Comparison of ENCODE assay signal across 8 mouse cellular contexts in genomic region chr17:74294426-74295025, GRCm38 (mm10). TPM values are rescaled to one million over a fixed set of nuclear protein-coding genes. Genes with fewer than 3 reads are reported as not detected.
A peak's percentile ranks its signal among the peaks of the same experiment; 100 is the strongest.
DNase-seq lines count a peak whose midpoint lies in the region; ATAC-seq lines count a peak whose summit lies in the region.

No protein-coding gene starts in this region.

- intact Hi-C loops in left cerebral cortex, postnatal 10 days (cut with DNase I), result loop anchor here (5.0 kb wide), 1 partner anchor 272 kb away; no protein-coding TSS in a partner anchor

- H3K36me3 ChIP-seq in megakaryocyte, embryonic 14.5 days (replicated peaks; ENCODE audit: low read length), result peaks cover 19% of the 10 kb centered on the region

- no peaks in the 10 kb centered on the region for H3K9me3 ChIP-seq in megakaryocyte, embryonic 14.5 days

- H3K4me1 ChIP-seq in megakaryocyte, embryonic 14.5 days, result peaks cover 43% of the 10 kb centered on the region

- no peaks in the 10 kb centered on the region for H3K27me3 ChIP-seq in megakaryocyte, embryonic 14.5 days (replicated peaks)

- H3K4me3 ChIP-seq in megakaryocyte, embryonic 14.5 days (replicated peaks), result peak overlapping the region; percentile 97

- peak; percentile 77 for ATAC-seq in common myeloid progenitor, adult 5-6 weeks (replicated peaks; ENCODE audit: low read depth, poor library complexity, severe bottlenecking)

- DNase-seq in ZHBTc4 (ENCODE audit: low read depth, low spot score), result peak; percentile 56
- peak; percentile 69 to 73 for DNase-seq in gastrocnemius, adult 8-10 months (ENCODE audit: low spot score in 2 of 2)
- peak; percentile 88 for DNase-seq in induced T-regulatory cell, adult 2 months (ENCODE audit: low read depth)
- DNase-seq in left cerebral cortex, postnatal 10 days (ENCODE audit: extremely low spot score in 1 of 2, low spot score in 2 of 2), result peak; percentile 55 to 91
- DNase-seq in right cerebral cortex, postnatal 10 days (ENCODE audit: low spot score in 2 of 2), result peak; percentile 88
- peak; percentile 89 for DNase-seq in urinary bladder, postnatal 14 days (ENCODE audit: low spot score)

RNA-seq across cellular contexts. Expression of gene Memo1, which starts 0.8 kb away (rescaled TPM):
- 127 and 146 TPM in 2 replicates for total RNA-seq in common myeloid progenitor, adult 5-6 weeks (2017)
- total RNA-seq in gastrocnemius, adult 8-10 months (2022), result 10 to 100 TPM; 46.9 to 53.6 (median 52.8) TPM
- total RNA-seq in left cerebral cortex, postnatal 10 days (2021), result 10 to 100 TPM; 62.2 to 65.7 TPM
- polyA plus RNA-seq in megakaryocyte, embryonic 14.5 days (2012; ENCODE audit: insufficient read depth, low replicate concordance), result 15.6 and 32.8 TPM in 2 replicates

RNA-seq across cellular contexts. Expression of gene Dpy30, which starts 29.2 kb away (rescaled TPM):
- total RNA-seq in common myeloid progenitor, adult 5-6 weeks (2017), result 107 and 148 TPM in 2 replicates
- 10 to 100 TPM; 41.5 to 47.7 (median 44.5) TPM for total RNA-seq in gastrocnemius, adult 8-10 months (2022)
- total RNA-seq in left cerebral cortex, postnatal 10 days (2021), result 10 to 100 TPM; 63.8 to 68.2 TPM
- polyA plus RNA-seq in megakaryocyte, embryonic 14.5 days (2012; ENCODE audit: insufficient read depth, low replicate concordance), result 7.4 and 93.3 TPM in 2 replicates

RNA-seq across cellular contexts. Expression of gene Spast, which starts 44.3 kb away (rescaled TPM):
- 54.4 and 55.8 TPM in 2 replicates for total RNA-seq in common myeloid progenitor, adult 5-6 weeks (2017)
- total RNA-seq in gastrocnemius, adult 8-10 months (2022), result 10 to 100 TPM; 46.1 to 59.4 (median 53.1) TPM
- 10 to 100 TPM; 73.4 to 78.8 TPM for total RNA-seq in left cerebral cortex, postnatal 10 days (2021)
- 3.9 and 15.5 TPM in 2 replicates for polyA plus RNA-seq in megakaryocyte, embryonic 14.5 days (2012; ENCODE audit: insufficient read depth, low replicate concordance)

Comparison
In these comparisons a context has a peak if more than half of its experiments do, and no peak if none do; other contexts are left out.
1. Peak in every context shown above with its lines: DNase-seq, ATAC-seq and H3K4me3 ChIP-seq.